Mouse (Mus musculus): ENCODE data around the gene Ice2.

GRCm38 (mm10) chr9:69398453-69398850, 746 bp downstream of the Ice2 start:
- TF ChIP-seq CTCF (IDR thresholded peaks at IDR 0.05; ENCODE audit: low read depth, low read length) (no peak), GATA1 (IDR thresholded peaks at IDR 0.05; ENCODE audit: borderline replicate concordance, low read length) (no peak), TAL1 (conservative IDR thresholded peaks at IDR 0.05; ENCODE audit: low read depth, low read length) (no peak)
